Mouse (Mus musculus) cerebellum, postnatal 4 days (tissue): Measurements from ENCODE around the gene Pot1a.

Experiments
- DNase-seq, 2 experiments: peaks; one replicate each; pipeline ENCODE4 v3.0.0; 2022; ENCODE audit warnings: low spot score in 2 of 2, mixed read lengths in 1 of 2

The Pot1a gene

DNA sequence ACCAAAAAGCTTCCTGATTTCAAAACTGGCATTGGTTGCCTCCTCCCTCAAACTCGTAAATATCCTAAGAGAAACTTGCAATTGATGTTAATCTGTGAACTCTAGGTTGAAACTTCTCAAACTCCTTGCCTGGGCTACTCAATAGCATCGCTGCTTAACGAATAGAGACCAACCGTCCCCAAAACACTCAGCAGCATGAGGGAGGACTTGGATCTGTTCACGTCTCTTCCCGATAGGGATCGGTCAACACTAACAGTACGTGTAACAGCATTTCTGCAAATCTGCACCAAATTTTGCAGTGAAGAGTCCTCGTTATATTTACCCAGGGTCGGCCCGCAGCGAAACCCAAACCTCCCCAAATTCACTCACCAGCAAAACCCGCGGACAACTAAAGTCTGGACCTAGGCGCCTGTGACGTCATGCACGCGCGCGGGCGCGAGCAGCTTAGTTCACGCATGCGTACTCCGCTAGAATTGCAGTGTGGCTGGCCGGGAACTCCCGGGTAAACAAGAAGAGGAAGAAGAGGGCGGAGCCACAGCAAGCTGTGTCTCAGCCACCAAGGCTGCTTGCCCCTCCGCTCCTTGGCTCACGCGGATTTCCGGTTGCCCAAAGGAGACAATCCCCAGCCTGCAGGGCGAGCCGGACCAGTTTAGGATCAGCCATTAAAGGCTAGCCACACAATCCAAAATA is at the start of gene Pot1a:
Pot1a (minus strand) TSS at position 441 of the 690 bp plus-strand sequence.
- peak; percentile 87 to 95 for DNase-seq

GRCm38 (mm10) chr6:25836261-25836660 is 27.2 kb upstream of the Pot1a start:
- DNase-seq = no peak

DNA sequence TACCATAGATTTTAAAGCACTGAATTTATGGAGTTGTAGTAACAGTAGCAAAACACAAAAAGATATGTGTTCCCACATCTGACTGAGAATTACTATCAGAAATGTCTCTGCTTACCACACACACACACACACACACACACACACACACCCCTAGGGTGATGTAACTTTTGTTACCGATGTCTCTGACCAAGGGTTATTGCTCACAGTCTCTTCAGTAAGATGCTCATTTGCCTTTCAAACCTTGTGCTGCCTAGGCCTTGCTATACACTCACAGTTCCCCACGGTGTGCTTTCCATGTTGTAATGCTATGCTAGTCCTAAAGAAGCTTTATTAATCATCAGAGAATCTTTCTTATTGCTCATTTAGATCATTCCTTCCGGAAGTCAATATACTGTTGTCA is 3.0 kb downstream of the Pot1a start:
- no peak for DNase-seq

GRCm38 (mm10) chr6:25802269-25802668 is 6.8 kb downstream of the Pot1a start:
- DNase-seq = no peak

GRCm38 (mm10) chr6:25801230-25801629 is 7.8 kb downstream of the Pot1a start:
- DNase-seq = no peak

- DNase-seq = no peak
Observed at GRCm38 (mm10) chr6:25768238-25768637, 40.8 kb downstream of the Pot1a start.

- DNase-seq = no peak
Observed at GRCm38 (mm10) chr6:25767552-25767951, 41.5 kb downstream of the Pot1a start.

DNA sequence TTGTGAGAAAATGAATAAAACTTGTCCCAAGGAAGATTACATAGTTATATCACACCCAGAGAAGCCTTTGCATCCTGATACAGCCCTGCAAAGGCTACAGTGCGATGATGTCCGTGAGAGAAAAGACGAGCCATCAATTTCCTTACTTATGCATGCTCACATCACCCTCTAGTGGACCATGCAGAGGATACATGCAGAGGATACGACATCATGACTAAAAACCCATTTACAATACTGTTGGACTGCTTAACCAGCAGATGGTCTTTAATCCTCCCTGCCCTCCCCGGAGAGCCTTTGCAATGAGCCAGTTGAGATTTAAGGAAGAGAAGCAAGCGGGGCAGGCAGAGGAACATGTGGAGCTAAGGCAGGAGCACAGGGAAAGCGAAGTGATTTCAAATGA is 42.0 kb downstream of the Pot1a start:
- DNase-seq = peak in 1 of 2 experiments; percentile 32

- no peak for DNase-seq
Observed at GRCm38 (mm10) chr6:25766283-25766682, 42.8 kb downstream of the Pot1a start.

DNA sequence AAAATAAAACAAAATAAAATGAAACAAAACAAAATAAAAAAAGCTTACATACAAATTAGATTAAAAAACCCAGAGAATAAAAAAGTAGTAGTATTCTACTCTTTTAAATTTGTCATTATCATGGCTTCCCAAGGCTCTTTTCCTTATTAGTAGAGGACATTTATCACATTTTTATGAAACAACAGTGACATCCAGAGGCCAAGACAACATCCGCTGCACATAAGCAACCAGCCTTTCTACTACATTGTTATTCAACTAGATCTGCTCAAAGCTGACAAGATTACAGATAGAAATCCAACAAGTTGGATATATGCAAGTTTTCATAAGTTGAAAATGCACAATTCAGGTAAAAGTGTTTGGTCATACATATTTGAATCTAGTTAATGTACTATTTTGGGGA is 56.4 kb downstream of the Pot1a start:
- DNase-seq = no peak

- DNase-seq = no peak
Observed at GRCm38 (mm10) chr6:25736533-25736932, 72.5 kb downstream of the Pot1a start.

GRCm38 (mm10) chr6:25726560-25726959 is 82.5 kb downstream of the Pot1a start:
- DNase-seq = no peak

DNA sequence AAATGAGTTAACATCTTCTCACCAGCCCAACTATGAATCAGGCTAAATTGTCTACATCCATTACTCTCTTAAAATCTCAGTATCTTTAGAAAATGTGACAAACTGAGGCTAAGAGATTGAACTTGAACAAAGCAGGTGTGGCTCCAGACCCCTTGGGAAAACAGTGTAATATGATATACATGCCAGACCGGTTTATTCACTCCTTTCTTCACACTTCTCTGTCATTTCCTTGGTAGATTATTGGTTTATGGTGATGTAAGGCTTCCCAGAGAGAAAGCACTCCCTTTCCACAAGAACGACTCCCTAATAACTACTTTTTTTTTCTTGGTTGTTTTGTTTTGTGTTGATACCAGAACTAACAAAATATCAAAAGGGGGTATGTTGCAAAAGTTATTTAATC is 98.4 kb downstream of the Pot1a start:
- DNase-seq = no peak

DNA sequence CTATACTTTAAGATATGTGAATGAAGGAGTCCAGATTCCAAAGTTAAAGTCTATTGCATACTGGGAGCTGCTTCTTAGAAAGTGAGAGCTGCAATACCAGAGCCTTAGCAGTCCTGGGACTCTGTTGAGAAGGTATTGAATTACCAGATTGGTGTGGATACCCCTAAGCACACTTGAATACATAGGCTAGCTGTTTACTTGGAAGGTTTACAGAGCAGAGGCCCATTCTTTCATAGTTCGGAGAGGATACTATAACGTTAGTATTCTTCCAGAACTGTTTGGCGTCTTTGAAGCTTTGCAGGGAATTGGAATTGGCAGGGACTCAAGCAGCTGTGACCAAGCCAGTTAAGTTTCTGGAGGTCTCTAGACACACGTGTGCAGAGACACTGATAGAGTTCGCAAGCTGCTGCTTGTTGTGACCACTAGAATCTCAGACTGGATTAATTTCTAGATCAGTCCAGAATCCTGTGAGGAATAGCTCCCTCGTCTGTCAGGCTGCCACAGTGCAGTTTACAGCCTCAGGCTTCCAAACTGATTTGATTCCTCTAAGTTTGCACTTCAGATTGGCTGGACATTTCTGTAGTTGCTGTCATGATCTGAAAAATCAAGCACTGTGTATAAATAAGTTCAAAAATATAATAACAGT is 99.7 kb downstream of the Pot1a start:
- DNase-seq = peak; percentile 25 to 47

DNA sequence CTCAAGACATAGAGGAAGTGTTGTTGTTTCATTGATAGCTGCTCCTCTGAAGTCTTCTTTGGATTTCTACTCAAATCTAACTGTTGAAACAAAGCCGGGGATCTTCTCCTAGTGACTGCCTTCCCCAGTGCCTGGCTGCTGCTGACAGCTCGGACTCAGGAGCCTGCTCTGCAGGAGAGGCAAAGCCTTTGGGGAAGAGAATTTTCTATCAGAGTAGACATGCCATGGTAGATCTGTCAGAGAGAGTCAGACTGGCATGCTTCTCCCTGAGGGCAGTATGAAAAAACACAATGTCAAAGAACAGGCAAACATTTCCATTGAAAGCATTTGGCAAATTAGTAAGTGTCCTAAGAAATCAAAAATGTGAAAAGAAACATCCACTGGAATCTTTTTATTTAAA is 109.1 kb downstream of the Pot1a start:
- no peak for DNase-seq
